Mouse (Mus musculus) embryo, embryonic 10 days (tissue): ENCODE measurements around the gene Scaf8.
"Not testable (repeated sequence)": the region's sequence is repeated elsewhere in the genome, so short reads cannot be mapped to it uniquely, and the experiment has no call there.

ENCODE experiments used
- DNase-seq: peaks from one replicate; pipeline ENCODE4 v3.0.0-alpha.2; 2015; ENCODE audit warnings: low spot score

Gene Scaf8

GRCm38 (mm10) chr17:3115380-3115974 lies 705 bp downstream of the Scaf8 start:
- peak; percentile 65 for DNase-seq

GRCm38 (mm10) chr17:3120949-3121348 lies 6.2 kb downstream of the Scaf8 start:
- not testable (repeated sequence) for DNase-seq

- not testable (repeated sequence) for DNase-seq
These were observed 8.8 kb downstream of the Scaf8 start for GRCm38 (mm10) chr17:3123581-3123980.

GRCm38 (mm10) chr17:3128716-3129115 lies 13.9 kb downstream of the Scaf8 start:
- DNase-seq, result no peak

- DNase-seq, result no peak
These were observed 15.0 kb downstream of the Scaf8 start for GRCm38 (mm10) chr17:3129791-3130190.

- no peak for DNase-seq
These were observed 20.6 kb downstream of the Scaf8 start for GRCm38 (mm10) chr17:3135346-3135745.

GRCm38 (mm10) chr17:3136127-3136526 lies 21.4 kb downstream of the Scaf8 start:
- no peak for DNase-seq

- DNase-seq, result no peak
These were observed 23.6 kb downstream of the Scaf8 start for GRCm38 (mm10) chr17:3138387-3138786.

- no peak for DNase-seq
These were observed 25.3 kb downstream of the Scaf8 start for GRCm38 (mm10) chr17:3140100-3140499.

- no peak for DNase-seq
These were observed 34.1 kb downstream of the Scaf8 start for GRCm38 (mm10) chr17:3148853-3149252.

GRCm38 (mm10) chr17:3149541-3149940 lies 34.8 kb downstream of the Scaf8 start:
- DNase-seq, result no peak

- not testable (repeated sequence) for DNase-seq
These were observed 35.9 kb downstream of the Scaf8 start for GRCm38 (mm10) chr17:3150701-3151100.

GRCm38 (mm10) chr17:3151181-3151580 lies 36.4 kb downstream of the Scaf8 start:
- no peak for DNase-seq

- DNase-seq, result not testable (repeated sequence)
These were observed 41.4 kb downstream of the Scaf8 start for GRCm38 (mm10) chr17:3156176-3156575.

GRCm38 (mm10) chr17:3157016-3157415 lies 42.2 kb downstream of the Scaf8 start:
- DNase-seq, result no peak

- no peak for DNase-seq
These were observed 48.1 kb downstream of the Scaf8 start for GRCm38 (mm10) chr17:3162905-3163304.

- DNase-seq, result not testable (repeated sequence)
These were observed 65.7 kb downstream of the Scaf8 start for GRCm38 (mm10) chr17:3180425-3180945.

- DNase-seq, result not testable (repeated sequence)
These were observed 80.7 kb downstream of the Scaf8 start for GRCm38 (mm10) chr17:3195483-3195882.

GRCm38 (mm10) chr17:3200328-3200727 lies 85.6 kb downstream of the Scaf8 start:
- peak; percentile 27 for DNase-seq

- no peak for DNase-seq
These were observed 89.1 kb downstream of the Scaf8 start for GRCm38 (mm10) chr17:3203916-3204315.

- DNase-seq, result no peak
These were observed 90.1 kb downstream of the Scaf8 start for GRCm38 (mm10) chr17:3204826-3205405.

GRCm38 (mm10) chr17:3206527-3207398 lies 92.0 kb downstream of the Scaf8 start:
- no peak for DNase-seq
